Mouse (Mus musculus) retina, embryonic 14.5 days (tissue): ENCODE results near the gene Mrpl11.
"Not testable (repeated sequence)": the region's sequence is repeated elsewhere in the genome, so short reads cannot be mapped to it uniquely, and the experiment has no call there.

Source experiments
- DNase-seq: peaks from one replicate; pipeline ENCODE4 v3.0.0-alpha.2; 2015; ENCODE audit warnings: low spot score

Mrpl11 gene

DNA sequence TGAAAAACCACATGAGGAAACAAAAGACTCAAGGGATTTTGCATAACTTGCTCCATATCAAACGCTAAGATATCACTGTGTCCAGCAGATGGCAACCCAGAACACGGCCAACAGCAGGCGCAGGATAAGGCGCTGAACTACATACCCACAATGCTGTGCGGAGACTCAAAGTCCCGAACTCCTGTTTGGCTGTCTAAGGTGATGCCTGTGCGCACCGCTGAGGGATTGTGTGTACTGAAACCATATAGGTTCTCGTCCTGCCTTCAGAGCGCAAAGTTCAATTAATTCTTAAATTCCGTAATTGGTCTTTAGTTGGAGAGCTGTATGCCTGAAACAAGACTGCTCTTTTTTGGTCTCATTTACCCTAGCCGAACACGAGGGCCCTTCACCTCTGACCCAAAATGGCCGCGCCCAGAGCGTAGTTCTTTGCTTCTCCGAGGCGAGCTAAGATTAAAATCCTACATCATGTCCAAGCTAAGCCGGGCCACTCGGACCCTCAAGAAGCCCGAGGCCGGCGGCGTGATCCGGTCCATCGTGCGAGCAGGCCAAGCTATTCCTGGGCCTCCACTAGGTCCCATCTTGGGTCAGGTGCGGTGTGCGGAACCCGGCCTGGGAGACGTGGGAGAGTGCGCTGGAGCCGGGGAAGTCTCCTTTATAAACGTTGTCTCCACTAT, at the start of gene Mrpl11:
Gene Mrpl11 (plus strand): TSS at position 220 of the 674 bp plus-strand sequence.
- peak; percentile 95 for DNase-seq

GRCm38 (mm10) chr19:4915924-4916603, 45.9 kb upstream of the Mrpl11 start:
- DNase-seq, result no peak

DNA sequence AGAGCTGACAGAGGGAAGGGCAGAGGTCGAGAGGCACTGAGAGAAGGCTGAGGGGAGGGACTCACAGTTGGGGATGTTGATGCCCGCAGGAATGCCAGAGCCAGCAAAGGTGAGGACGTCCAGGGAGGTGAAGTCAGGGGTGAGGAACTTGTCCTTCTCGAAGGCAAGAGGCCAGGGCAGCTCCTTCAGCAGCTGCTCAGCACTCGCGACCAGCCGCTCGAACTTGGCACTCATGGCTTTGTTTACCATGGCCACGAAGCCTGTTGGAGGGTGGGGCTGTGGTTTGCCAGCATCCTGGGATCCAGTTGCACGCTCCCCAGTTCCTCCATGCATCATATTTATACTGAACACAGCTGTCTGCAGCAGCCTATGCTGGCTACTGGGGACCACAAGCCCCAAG, 45.1 kb upstream of the Mrpl11 start:
- no peak for DNase-seq

DNA sequence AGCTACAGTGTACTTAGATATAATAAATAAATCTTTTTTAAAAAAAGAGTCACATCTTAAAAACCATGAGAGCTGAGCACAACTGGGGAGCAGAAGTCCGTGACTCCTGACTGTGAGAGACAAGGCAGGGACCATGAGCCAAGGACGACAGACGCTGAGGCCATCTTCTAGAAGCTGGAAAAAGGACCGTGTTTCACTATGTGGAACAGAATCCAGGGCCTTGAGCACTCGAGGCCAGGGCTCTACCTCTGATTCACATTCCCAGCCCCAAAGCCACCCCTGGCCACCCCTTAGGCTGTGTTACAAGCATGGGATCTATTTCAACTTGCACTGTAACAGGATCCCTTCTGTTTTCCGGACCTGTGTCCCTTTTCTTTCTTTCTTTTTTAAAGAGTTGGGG, 42.3 kb upstream of the Mrpl11 start:
- no peak for DNase-seq

DNA sequence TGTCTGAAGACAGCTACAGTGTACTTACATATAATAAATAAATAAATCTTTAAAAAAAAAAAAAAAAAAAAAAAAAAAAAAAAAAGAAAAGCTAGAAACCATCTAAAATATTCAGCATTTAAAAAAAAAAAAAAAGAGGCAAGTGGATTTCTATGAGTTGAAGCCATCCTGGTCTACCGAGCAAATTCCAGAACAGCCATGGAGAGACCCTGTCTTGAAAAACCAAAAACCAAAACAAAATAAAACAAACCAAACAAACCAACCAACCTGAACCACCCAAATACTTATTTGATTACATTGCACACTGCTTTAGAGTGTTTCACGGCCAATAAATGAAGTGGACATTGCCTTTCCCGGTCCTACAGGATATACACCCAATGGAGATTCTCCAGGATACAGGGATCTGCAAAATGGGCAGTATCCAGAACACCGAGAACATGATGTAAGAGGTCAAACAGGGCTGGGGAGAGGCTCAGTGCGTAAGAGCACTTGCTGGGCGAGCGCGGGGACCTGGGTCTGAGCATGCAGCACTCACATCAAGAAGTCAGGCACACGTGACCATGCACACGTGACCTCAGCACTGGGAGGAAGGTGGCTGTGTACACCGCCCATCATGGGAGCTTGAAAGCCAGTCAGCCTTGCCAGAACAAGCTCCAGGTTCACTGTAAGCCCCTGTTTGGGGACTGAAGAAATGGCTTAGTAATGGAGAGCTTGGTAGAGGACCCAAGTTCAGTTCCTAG, 36.7 kb upstream of the Mrpl11 start:
- DNase-seq, result no peak

GRCm38 (mm10) chr19:4927904-4928531, 33.9 kb upstream of the Mrpl11 start, which contains the start of gene Dpp3:
TSS of gene Dpp3 (minus strand) at chr19:4928287.
- DNase-seq, result peak; percentile 98

DNA sequence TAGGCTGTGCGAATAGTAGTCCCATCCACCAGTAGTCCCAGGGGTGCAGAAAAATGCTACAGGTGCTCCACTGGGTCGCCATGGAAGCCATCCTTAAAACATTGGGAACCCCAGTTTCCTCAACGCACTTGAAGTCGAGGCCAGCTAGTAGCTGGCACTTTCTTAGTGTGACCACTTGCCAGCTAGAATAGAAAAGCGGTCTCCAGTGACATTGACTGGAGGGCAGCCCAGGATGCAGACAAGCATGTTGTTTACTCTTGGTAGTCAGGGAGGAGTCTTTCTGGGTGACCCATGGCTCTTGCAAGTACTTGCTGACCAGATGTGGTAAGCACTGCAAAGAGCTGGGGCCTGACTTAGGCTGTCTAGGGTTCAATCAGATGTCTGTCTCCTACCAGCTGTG, 33.2 kb upstream of the Mrpl11 start:
- DNase-seq, result no peak

DNA sequence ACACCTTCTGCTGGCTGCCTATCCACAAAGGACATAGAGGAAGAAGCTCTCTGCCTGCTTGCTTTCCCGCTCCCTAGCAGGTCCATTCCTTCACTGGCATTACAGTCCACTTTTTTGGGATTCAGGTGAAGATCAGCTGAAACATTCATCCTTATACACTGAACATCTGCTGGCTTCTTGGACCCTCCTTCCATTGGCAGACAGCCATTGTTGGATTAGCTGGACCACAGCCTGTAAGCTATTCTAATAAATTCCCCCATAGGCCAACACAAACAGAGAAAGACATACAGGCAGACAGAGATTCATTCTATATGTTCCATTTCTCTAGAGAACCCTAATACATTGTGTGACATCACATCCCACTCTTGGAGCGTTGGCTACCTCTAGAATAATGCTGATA, 25.1 kb upstream of the Mrpl11 start:
- no peak for DNase-seq

GRCm38 (mm10) chr19:4937444-4938310, 24.3 kb upstream of the Mrpl11 start:
- no peak for DNase-seq

GRCm38 (mm10) chr19:4942551-4943252, 19.2 kb upstream of the Mrpl11 start, which contains the start of gene Peli3:
TSS of gene Peli3 (minus strand) at chr19:4943127.
- DNase-seq, result peak; percentile 87

DNA sequence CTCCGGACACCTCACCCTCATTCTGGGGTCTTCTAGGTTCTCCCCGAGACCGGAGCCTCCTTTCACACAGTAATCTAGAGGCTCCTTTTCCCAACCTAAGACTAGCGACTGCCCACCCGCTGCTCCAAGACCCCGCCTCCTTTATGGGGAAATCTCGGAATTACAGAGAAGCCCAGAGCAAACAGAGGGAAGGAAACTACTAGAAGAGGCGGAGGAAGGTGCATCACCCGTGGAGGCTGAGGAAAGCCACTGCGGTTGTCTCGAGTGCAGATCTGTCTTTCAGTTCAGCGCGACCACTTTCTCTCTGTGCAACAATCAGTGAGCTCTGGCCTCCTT, 18.7 kb upstream of the Mrpl11 start:
- DNase-seq, result no peak

GRCm38 (mm10) chr19:4945540-4945939, 16.4 kb upstream of the Mrpl11 start:
- DNase-seq, result no peak

DNA sequence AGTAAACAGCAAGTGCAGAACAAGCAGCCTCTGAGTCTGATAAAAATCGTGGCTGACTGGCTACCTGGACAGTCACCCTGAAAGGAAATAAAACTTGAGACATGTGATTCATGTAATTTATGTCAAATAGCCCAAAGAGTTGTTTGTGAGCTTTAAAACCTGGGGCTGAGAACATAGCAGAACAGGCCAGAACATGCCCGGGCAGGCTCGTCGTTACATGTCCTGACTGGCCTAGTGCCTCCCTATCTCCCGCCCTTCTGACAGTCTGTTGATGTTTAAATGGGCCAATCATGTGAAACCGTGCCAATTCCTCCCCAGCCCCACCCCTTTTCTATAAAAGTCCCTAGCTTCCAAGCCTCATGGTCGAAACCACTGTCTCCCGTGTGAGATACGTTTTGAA, 13.3 kb upstream of the Mrpl11 start:
- not testable (repeated sequence) for DNase-seq

- peak; percentile 55 for DNase-seq
Observed at GRCm38 (mm10) chr19:4968236-4968635, 6.3 kb downstream of the Mrpl11 start.

DNA sequence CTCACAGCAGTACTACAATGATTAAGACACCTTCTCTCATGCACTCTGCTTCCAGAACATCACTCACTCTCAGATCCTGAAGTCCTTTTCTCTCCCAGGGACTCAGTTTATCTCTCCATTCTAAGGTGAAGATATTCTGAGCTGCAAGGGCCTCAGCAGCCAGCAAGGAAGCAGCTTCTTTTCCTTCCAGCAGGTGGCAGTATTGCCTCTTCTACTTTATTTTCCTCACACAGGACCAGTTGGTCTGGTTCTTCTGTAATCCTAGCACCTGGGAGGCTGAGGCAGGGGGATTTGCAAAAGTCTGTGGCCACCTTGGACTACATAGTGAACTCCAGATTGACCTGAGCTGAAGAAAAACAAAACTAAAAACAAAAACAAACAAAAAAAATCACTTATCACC, 19.8 kb downstream of the Mrpl11 start:
- DNase-seq, result peak; percentile 83

- peak; percentile 91 for DNase-seq
Observed at GRCm38 (mm10) chr19:4989013-4989412, 27.1 kb downstream of the Mrpl11 start.

- peak; percentile 40 for DNase-seq
Observed at GRCm38 (mm10) chr19:4989434-4990255, 27.7 kb downstream of the Mrpl11 start.

GRCm38 (mm10) chr19:4990256-4990625, 28.3 kb downstream of the Mrpl11 start, which contains the start of gene Npas4:
TSS of gene Npas4 (minus strand) at chr19:4990316.
- no peak for DNase-seq

DNA sequence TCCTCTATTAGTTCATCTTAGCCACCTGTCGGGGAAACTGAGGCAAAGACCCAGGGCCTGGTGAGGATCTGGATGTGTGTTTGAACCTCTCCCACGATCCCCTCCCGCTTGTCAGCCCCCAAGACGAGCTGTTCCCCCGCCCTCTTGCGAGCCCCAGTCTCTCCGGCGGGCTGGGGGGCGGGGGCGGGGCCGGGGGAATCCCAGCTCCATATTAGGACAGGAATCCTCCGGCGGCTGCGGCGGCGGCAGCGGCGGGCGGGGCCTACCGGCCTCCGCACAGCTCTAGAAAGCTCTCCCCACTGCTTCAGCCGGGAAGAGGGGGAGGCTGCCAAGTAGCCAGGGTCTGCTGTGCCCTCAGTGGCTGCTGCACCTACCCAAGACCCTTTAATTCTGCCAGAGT, 28.8 kb downstream of the Mrpl11 start:
- peak; percentile 36 for DNase-seq

DNA sequence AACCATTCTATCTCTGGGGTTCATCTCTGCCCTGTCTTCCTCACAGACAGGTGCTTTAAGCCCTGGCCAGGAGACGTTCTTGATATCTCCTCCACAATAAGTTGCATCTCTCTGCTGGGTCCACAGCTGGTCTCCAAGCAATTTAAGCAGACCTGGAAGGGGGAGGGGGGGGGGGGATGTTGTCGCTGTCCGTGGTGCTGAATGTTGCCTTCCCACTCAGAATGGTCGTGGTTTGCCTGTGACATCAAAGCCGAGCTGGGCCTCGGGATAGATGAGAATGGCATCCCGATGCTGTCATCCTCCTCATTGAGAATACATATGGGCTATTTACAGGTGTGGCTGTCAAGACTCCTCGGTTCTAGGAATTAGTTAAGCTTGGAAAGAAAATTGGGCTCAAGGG, 30.4 kb downstream of the Mrpl11 start:
- peak; percentile 22 for DNase-seq
